Mouse (Mus musculus): ENCODE data around the gene Sarnp.

DNA sequence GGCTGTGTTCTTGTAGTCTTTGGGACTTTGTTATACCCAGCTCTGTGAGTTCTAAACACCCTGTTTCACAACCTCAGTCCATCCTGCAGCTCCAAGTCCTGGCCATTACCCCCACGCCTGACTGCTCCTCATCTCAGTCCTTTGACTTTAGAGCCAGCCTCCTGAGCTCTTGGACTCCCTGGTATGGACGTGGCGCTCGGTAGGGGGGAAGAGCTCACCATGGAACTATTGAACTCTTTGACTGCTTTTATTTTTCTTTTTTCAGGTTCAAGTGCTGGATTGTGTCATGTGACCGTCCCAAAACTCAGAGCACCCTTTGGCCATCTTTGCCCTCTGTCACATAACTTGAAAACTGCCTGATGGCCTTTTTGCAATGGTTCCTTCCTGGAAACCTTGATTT, 64.9 kb downstream of the Sarnp start:
- TF ChIP-seq POLR2A (IDR thresholded peaks at IDR 0.05; ENCODE audit: insufficient read depth, low read length): no peak
- no peak for TF ChIP-seq EP300 (IDR thresholded peaks at IDR 0.05; ENCODE audit: insufficient read depth, low read depth, low read length)
- no peak for TF ChIP-seq CTCF (IDR thresholded peaks at IDR 0.05; ENCODE audit: low read depth, low read length)
